Mouse (Mus musculus) liver, embryonic 11.5 days (tissue): Measurements from ENCODE around the gene Tmem33. TPM values are rescaled to one million over a fixed set of nuclear protein-coding genes. Genes with fewer than 3 reads are reported as not detected.

ENCODE experiments used
- ATAC-seq: fragments of 200-750 bp; cut with Nextera tagmentation; replicated peaks from 2 replicates; pipeline ENCODE4 v1.8.0; 2017; ENCODE audit warnings: moderate number of reproducible peaks, mild to moderate bottlenecking, moderate TSS enrichment, moderate library complexity; ENCODE audit not compliant: low FRiP score
- DNase-seq: peaks from one replicate; pipeline ENCODE4 v3.0.0-alpha.2; 2017; ENCODE audit warnings: low spot score
- H3K27ac ChIP-seq: fragments of 300-500 bp; sonication (generic); 2 replicates; pipeline ENCODE4 v1.5.1; 2014; ENCODE audit warnings: mild to moderate bottlenecking, low read depth, low read length, control low read depth
- H3K27me3 ChIP-seq: fragments of 300-500 bp; sonication (generic); replicated peaks from 2 replicates; pipeline ENCODE4 v1.6.1; 2014; ENCODE audit warnings: low read length, mixed read lengths; ENCODE audit not compliant: control insufficient read depth, insufficient read depth
- H3K36me3 ChIP-seq: fragments of 300-500 bp; sonication (generic); 2 replicates; pipeline ENCODE4 v1.6.1; 2014; ENCODE audit warnings: mild to moderate bottlenecking, low read length, moderate library complexity, mixed read lengths; ENCODE audit not compliant: control insufficient read depth, insufficient read depth
- H3K4me1 ChIP-seq: fragments of 300-500 bp; sonication (generic); replicated peaks from 2 replicates; pipeline ENCODE4 v1.6.1; 2014; ENCODE audit warnings: low read length, mixed read lengths; ENCODE audit not compliant: control insufficient read depth, insufficient read depth
- H3K4me2 ChIP-seq: fragments of 300-500 bp; sonication (generic); 2 replicates; pipeline ENCODE4 v1.6.1; 2014; ENCODE audit warnings: mild to moderate bottlenecking, control low read depth, moderate library complexity
- H3K4me3 ChIP-seq: fragments of 300-500 bp; sonication (generic); 2 replicates; pipeline ENCODE4 v1.5.1; 2014; ENCODE audit warnings: low read depth, low read length, control low read depth
- H3K9ac ChIP-seq: fragments of 300-500 bp; sonication (generic); 2 replicates; pipeline ENCODE4 v1.6.1; 2014; ENCODE audit warnings: low read depth, low read length, control low read depth
- H3K9me3 ChIP-seq: fragments of 300-500 bp; sonication (generic); 2 replicates; pipeline ENCODE4 v1.6.1; 2016; ENCODE audit warnings: low read length, inconsistent platforms, mixed read lengths; ENCODE audit not compliant: control insufficient read depth
- WGBS: fragments of 180-500 bp; shearing (Covaris S2); extraction: QIAGEN DNeasy Blood & Tissue Kit; methylation state at CpG from one replicate; pipeline ENCODE4 v1.1.7; 2014; 5-methylcytosine and 5-hydroxymethylcytosine counted together
- polyA plus RNA-seq: library from polyadenylated mRNA; unstranded; fragments of >200 nt; fragmentation: Nextera tagmentation; extraction: Ambion mirVana; gene quantifications from 2 replicates; pipeline ENCODE4 v1.2.1, GENCODE M21; 2014

The Tmem33 gene
- polyA plus RNA-seq, 1 experiment from 2014 or later: 122 TPM

DNA sequence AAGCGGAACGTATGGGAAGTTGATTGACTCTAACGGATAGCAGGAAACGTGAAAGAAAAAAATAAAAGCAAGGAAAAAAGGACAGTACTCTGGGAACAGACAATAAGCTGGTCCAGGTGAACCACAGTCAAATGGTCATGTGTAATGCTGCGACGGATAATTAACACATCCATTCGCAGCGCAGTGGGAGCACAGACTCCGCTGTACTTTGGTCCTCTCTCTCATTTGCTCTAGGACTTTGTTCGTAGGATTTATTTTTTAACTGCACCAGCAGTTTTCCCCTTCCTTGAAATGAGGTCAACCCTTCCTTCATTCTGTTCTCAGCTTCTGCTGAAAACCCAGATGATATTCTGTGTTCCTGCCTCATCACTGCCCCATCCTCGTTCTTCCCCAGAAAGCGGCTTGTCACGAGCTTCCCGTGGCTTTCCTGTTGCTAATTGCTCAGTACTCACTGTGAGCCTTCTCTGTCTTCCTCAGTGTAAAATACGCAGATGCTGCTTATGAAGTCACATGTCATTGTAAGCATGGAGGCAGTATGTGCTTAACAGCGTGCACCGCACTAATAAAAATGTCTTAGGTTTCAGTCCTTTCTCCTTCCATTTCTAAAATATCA is 61.4 kb downstream of the Tmem33 start:
- Histone ChIP-seq H3K4me2 (no peak overlapping the region), H3K27ac (no peak overlapping the region), H3K4me3 (no peak overlapping the region), H3K27me3 (no peaks in the 10 kb centered on the region), H3K4me1 (no peaks in the 10 kb centered on the region), H3K36me3 (peaks cover 13% of the 10 kb centered on the region), H3K9ac (no peak overlapping the region), H3K9me3 (no peaks in the 10 kb centered on the region; the same call in 1 of the 2 replicates)
- DNase-seq (no peak), ATAC-seq (no peak)
- 88% methylated on average over 17 of the region's 17 CpGs for WGBS

- no peak overlapping the region for H3K4me3 ChIP-seq
- H3K4me1 ChIP-seq: no peaks in the 10 kb centered on the region
- H3K9me3 ChIP-seq: no peaks in the 10 kb centered on the region
- ATAC-seq: no peak
- H3K27me3 ChIP-seq: no peaks in the 10 kb centered on the region
- no peak overlapping the region for H3K27ac ChIP-seq
- H3K9ac ChIP-seq: no peak overlapping the region
- 55% methylated on average over 1 of the region's 1 CpGs for WGBS
- DNase-seq: no peak
- no peaks in the 10 kb centered on the region for H3K36me3 ChIP-seq
- no peak overlapping the region for H3K4me2 ChIP-seq
Observed at GRCm38 (mm10) chr5:67324032-67324431, 63.7 kb downstream of the Tmem33 start.

DNA sequence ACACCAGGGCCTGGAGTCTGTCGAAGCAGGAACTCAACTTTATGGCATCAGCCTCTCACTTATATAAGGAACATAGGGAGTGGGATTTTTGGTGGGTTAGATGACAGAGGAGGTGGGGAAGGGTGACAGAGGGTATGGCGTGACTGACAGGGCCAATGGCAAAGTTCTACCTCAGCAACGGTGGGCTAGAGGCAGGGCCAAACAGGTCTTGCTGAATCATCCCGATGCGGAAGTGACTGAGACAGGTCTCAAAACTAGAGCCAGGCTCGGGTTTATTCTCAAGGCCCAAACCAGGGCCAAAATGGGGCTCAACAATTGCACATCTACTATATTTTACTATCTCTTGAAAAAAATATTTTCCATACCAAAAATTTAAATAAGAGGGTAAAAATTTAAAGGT is 80.4 kb downstream of the Tmem33 start:
- DNase-seq: no peak
- Histone ChIP-seq H3K9ac (no peak overlapping the region), H3K4me2 (no peak overlapping the region), H3K36me3 (peaks cover 13% of the 10 kb centered on the region; the same call in 1 of the 2 replicates), H3K27me3 (no peaks in the 10 kb centered on the region), H3K4me1 (no peaks in the 10 kb centered on the region), H3K4me3 (no peak overlapping the region), H3K9me3 (no peaks in the 10 kb centered on the region), H3K27ac (no peak overlapping the region)
- 87% methylated on average over 6 of the region's 6 CpGs for WGBS
- ATAC-seq: no peak

Other genes with a start within 250 kb of the Tmem33 start
- 0.70 and 0.84 TPM in 2 replicates for gene Phox2b, start 161.3 kb upstream of the Tmem33 start, polyA plus RNA-seq
- gene Slc30a9, start 46.4 kb downstream of the Tmem33 start, polyA plus RNA-seq: 98.6 and 104 TPM in 2 replicates
- gene Bend4, start 167.7 kb downstream of the Tmem33 start, polyA plus RNA-seq: 6.6 and 6.7 TPM in 2 replicates